Mouse (Mus musculus) CD4-positive helper T cell, adult 2 months (primary cell): Measurements from ENCODE around the gene Ggnbp2.

Experiments
- DNase-seq: peaks from one replicate; pipeline ENCODE4 v3.0.0-alpha.2; 2012; ENCODE audit warnings: low read depth, missing footprints, low spot score

The Ggnbp2 gene

DNA sequence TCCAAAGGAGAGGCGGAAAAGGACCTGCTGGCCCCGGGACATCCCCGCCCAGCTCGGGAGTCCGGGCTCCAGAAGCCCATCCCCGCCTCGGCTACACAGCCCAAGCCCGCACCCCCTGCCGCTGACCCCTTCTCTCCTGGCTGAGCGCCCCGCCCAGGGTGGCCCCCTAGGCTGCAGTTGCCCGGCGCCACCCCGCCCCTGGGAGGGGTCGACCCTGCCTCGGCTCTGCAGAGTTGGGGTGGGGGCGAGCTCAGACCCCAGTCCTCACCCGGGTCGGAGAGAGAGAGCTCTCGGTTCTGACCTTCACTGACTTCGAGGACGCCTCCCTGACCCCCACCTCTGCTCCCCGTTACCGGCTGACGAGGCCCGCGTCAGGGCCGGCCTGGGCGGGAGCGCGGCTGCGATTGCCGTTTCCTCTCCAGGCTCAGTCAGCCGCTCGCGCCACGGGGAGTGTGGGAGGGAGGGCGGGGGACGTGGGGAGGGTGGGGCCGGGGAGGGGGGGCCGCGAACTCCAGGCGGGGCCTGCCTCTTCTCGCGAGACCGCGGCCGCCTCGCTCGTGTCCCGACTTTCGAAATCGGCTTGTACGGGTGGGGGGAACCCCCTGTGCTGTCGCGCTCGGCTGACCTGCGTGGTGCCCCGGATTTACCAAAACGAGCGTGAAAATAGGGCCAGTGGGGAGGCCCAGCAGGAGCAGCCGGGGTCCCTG, at the start of gene Ggnbp2:
Gene Ggnbp2, minus strand, starts transcription at position 481 of the 707 bp plus-strand sequence.
- peak; percentile 96 for DNase-seq

GRCm38 (mm10) chr11:84919951-84920350, 49.3 kb upstream of the Ggnbp2 start:
- DNase-seq: no peak

DNA sequence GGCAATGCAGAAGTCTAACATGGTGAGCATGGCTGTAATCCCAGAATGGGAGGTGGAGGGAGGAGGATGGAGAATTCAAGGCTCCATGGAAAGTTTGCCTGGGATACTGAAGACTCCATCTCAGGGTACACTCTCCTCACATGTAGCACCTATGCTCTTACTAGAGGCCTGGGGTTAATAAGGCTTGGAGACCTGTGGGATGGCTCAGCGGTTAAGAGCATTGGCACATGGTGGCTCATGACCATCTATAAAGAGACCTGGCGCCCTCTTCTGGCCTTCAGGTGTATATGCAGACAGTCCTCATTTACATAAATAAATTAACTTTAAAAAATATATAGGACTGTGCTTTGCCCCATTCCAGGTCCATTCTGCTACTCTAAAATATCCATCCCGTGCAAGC, 48.7 kb upstream of the Ggnbp2 start:
- DNase-seq: peak; percentile 69

GRCm38 (mm10) chr11:84918425-84918824, 47.8 kb upstream of the Ggnbp2 start:
- peak; percentile 83 for DNase-seq

- no peak for DNase-seq
These were observed 46.2 kb upstream of the Ggnbp2 start for GRCm38 (mm10) chr11:84916703-84917300.

GRCm38 (mm10) chr11:84916053-84916702, 45.6 kb upstream of the Ggnbp2 start, which contains the start of gene Znhit3:
Znhit3 (minus strand) TSS chr11:84916366.
- DNase-seq: peak; percentile 91

DNA sequence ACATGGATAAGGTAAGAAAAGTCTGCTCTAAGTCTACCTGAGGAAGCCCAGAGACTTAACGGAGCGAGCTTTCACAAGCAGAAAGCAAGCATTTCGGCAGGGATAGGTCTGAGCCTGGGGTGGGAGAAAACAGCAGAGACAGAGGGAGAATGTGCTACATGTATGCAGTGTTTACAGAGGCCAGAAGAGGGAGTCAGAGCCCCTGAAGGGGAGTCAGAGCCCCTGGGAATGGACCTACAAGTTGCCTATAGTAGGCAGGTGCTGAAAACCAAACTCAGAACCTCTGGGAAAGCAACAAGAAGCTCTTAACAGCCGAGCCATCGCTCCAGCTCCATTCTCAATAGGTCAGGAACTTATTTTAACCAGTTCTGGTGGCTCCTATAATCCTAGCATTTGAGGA, 44.1 kb upstream of the Ggnbp2 start:
- peak; percentile 17 for DNase-seq

- no peak for DNase-seq
These were observed 39.8 kb upstream of the Ggnbp2 start for GRCm38 (mm10) chr11:84910411-84910810.

GRCm38 (mm10) chr11:84908480-84908879, 37.9 kb upstream of the Ggnbp2 start:
- no peak for DNase-seq

DNA sequence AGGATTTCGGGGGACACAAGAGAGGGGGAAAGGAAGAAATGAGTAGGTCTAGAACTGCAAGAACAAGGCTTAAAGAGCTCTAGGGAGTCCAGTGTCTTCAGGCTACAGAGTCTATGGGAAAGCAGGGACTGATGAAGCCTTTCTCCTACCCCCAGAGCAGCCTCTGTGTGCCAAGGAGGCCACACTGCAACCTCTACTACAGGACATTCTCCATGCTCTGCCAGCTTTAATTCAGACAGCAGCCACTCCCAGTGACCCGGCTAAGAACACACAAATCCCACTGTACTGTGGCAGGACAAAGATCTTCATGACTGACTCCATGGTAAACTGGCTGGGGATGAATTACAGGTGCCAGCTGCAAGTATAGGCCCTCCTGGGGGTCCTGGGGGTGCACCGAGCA, 36.5 kb upstream of the Ggnbp2 start:
- DNase-seq: no peak

GRCm38 (mm10) chr11:84904597-84905144, 34.1 kb upstream of the Ggnbp2 start:
- no peak for DNase-seq

- DNase-seq: no peak
These were observed 22.5 kb upstream of the Ggnbp2 start for GRCm38 (mm10) chr11:84893113-84893512.

DNA sequence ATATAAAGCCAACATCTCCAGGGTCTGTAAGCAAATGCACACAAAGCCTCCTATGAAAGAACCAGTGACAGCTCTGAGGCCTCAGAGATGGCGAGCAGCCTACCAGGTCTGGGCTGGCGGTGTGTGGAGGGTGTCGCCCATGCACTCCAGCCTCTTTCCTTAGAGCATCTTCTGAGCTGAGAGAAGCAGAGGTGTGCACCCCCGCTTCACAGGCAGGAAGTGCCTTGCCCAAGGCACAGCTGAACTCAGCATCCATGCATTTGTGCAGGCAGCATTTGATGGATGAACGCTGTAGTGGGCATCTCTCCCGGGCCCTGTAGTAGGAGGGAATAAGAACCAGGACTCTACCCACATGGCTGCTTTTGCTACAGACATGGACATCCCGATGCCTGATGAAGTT, 21.1 kb upstream of the Ggnbp2 start:
- no peak for DNase-seq

DNA sequence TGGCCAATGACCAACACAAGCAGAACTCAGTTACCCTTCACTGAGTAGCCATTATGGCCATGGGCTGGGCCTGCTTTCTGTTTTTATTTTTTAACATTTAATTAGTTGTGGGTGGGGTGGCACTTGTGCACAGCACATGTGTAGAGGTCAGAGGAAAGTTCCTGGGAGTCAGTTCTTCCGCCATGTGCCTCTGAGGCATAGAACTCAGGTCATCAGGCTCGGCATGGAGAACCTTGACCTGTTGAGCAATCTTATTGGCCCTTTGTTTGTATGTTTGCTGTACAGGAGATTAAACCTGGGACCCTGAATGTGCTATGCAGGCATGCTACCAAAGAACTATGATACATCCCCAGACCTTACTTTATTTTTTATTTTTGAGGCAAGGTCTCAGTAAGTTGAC, 18.9 kb upstream of the Ggnbp2 start:
- DNase-seq: no peak

- no peak for DNase-seq
These were observed 17.4 kb upstream of the Ggnbp2 start for GRCm38 (mm10) chr11:84888025-84888424.

GRCm38 (mm10) chr11:84886767-84887511, 16.3 kb upstream of the Ggnbp2 start:
- no peak for DNase-seq

DNA sequence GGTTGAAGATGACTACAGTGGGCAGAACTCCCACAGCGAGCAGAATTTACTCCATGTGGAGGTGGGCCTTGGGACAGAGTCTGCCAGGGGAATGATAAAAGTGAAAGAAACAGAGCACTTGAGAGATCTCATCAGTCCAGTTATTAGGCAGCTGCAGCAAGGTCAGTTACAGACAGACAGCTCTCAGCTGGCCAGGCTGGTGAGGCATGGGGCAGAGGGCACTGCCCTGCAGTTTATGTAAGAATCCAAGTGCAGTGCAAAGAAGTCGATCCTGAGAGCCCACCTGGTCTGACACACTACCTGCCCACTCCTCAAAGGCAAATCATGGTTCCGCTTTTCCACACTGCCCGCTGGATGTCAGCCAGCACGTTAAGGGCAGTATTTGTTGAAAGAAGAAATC, 15.6 kb upstream of the Ggnbp2 start:
- no peak for DNase-seq

- no peak for DNase-seq
These were observed 14.6 kb upstream of the Ggnbp2 start for GRCm38 (mm10) chr11:84885238-84885637.

GRCm38 (mm10) chr11:84882346-84882745, 11.7 kb upstream of the Ggnbp2 start:
- DNase-seq: no peak

GRCm38 (mm10) chr11:84880971-84881370, 10.4 kb upstream of the Ggnbp2 start:
- DNase-seq: no peak

DNA sequence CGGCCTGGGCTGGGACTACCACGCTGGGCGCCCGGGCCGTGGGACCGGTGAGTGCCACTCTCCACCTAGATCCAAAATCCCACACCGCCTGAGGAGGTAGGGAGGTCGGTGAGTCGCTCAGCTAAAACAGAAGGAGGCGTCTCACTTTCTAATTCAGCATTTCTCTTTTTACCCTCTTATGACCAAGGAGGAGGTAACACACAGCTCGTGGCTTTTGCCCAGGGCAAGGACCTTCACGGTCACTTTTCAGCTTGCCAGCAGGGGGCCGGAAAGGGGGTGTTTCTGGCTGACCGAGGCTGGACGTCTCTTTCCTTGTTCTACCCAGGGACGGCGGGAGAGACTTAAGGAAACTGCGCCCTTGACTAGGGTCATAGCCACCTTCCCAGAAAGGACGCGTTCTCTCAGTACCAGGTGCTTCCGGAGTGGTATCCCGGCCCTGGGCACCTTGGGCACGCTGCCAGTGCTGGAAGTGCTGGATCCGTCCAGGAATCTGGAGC, 9.9 kb upstream of the Ggnbp2 start:
- DNase-seq: no peak
